Mouse (Mus musculus) hindbrain, embryonic 11.5 days (tissue): ENCODE measurements at regions not wholly inside any gene's neighbourhood (a gene's known extent, or its start where the extent isn't known, plus 50 kb on each side); places are given as distances from the start of the nearest gene placed in this dataset.

Source experiments
- ATAC-seq: fragments of 200-750 bp; cut with Nextera tagmentation; 2 replicates; pipeline ENCODE4 v1.8.0; 2017; ENCODE audit warnings: mild to moderate bottlenecking, moderate TSS enrichment, moderate library complexity; ENCODE audit not compliant: low FRiP score
- DNase-seq: peaks from one replicate; pipeline ENCODE4 v3.0.0-alpha.2; 2015; ENCODE audit warnings: low spot score
- H3K27ac ChIP-seq: fragments of 300-500 bp; sonication (generic); 2 replicates; pipeline ENCODE4 v1.5.1; 2014; ENCODE audit warnings: mild to moderate bottlenecking, low read depth, low read length
- H3K27me3 ChIP-seq: fragments of 300-500 bp; sonication (generic); 2 replicates; pipeline ENCODE4 v1.6.1; 2014; ENCODE audit warnings: mild to moderate bottlenecking, low read length, moderate library complexity, mixed read lengths; ENCODE audit not compliant: control insufficient read depth, insufficient read depth
- H3K36me3 ChIP-seq: fragments of 300-500 bp; sonication (generic); 2 replicates; pipeline ENCODE4 v1.6.1; 2014; ENCODE audit warnings: mild to moderate bottlenecking, low read length, moderate library complexity, mixed read lengths; ENCODE audit not compliant: control insufficient read depth, insufficient read depth
- H3K4me1 ChIP-seq: fragments of 300-500 bp; sonication (generic); replicated peaks from 2 replicates; pipeline ENCODE4 v1.6.1; 2014; ENCODE audit warnings: low read length, mixed read lengths; ENCODE audit not compliant: control insufficient read depth, insufficient read depth
- H3K4me2 ChIP-seq: fragments of 300-500 bp; sonication (generic); replicated peaks from 2 replicates; pipeline ENCODE4 v1.6.1; 2014; ENCODE audit warnings: mild to moderate bottlenecking, low read depth, low read length
- H3K4me3 ChIP-seq: fragments of 300-500 bp; sonication (generic); 2 replicates; pipeline ENCODE4 v1.5.1; 2014; ENCODE audit warnings: low read depth, low read length
- H3K9ac ChIP-seq: fragments of 300-500 bp; sonication (generic); 2 replicates; pipeline ENCODE4 v1.6.1; 2014; ENCODE audit warnings: low read depth, low read length
- H3K9me3 ChIP-seq: fragments of 300-500 bp; sonication (generic); 2 replicates; pipeline ENCODE4 v1.6.1; 2016; ENCODE audit warnings: low read length; ENCODE audit not compliant: control insufficient read depth
- WGBS: fragments of 180-500 bp; shearing (Covaris S2); extraction: QIAGEN DNeasy Blood & Tissue Kit; methylation state at CpG from one replicate; pipeline ENCODE4 v1.1.7; 2014; 5-methylcytosine and 5-hydroxymethylcytosine counted together

- DNase-seq (no peak), ATAC-seq (no peak)
- Histone ChIP-seq H3K9ac (no peak overlapping the region), H3K9me3 (no peaks in the 10 kb centered on the region), H3K27ac (no peak overlapping the region), H3K27me3 (no peaks in the 10 kb centered on the region), H3K36me3 (no peaks in the 10 kb centered on the region), H3K4me3 (no peak overlapping the region), H3K4me1 (no peaks in the 10 kb centered on the region), H3K4me2 (no peak overlapping the region)
- 92% methylated on average over 13 of the region's 13 CpGs for WGBS
Observed at GRCm38 (mm10) chr10:117551234-117552048, 77.9 kb upstream of the Cpm start.

GRCm38 (mm10) chr10:117549854-117550605 is 79.3 kb upstream of the Cpm start:
- no peak for ATAC-seq
- H3K9me3 ChIP-seq = no peaks in the 10 kb centered on the region
- no peak overlapping the region for H3K4me2 ChIP-seq
- H3K4me1 ChIP-seq = no peaks in the 10 kb centered on the region
- no peak overlapping the region for H3K9ac ChIP-seq
- no peak overlapping the region for H3K4me3 ChIP-seq
- H3K27ac ChIP-seq = no peak overlapping the region
- no peak for DNase-seq
- H3K27me3 ChIP-seq = no peaks in the 10 kb centered on the region
- 90% methylated on average over 16 of the region's 16 CpGs for WGBS
- H3K36me3 ChIP-seq = no peaks in the 10 kb centered on the region

- Histone ChIP-seq H3K36me3 (no peaks in the 10 kb centered on the region), H3K9ac (no peak overlapping the region), H3K4me2 (no peak overlapping the region), H3K27me3 (no peaks in the 10 kb centered on the region), H3K4me3 (no peak overlapping the region), H3K27ac (no peak overlapping the region), H3K4me1 (no peaks in the 10 kb centered on the region), H3K9me3 (no peaks in the 10 kb centered on the region)
- 97% methylated on average over 4 of the region's 4 CpGs for WGBS
- DNase-seq = no peak
- no peak for ATAC-seq
Observed at GRCm38 (mm10) chr10:117549506-117549830, 79.8 kb upstream of the Cpm start.

- Histone ChIP-seq H3K4me2 (no peak overlapping the region), H3K27me3 (no peaks in the 10 kb centered on the region), H3K27ac (no peak overlapping the region), H3K9ac (no peak overlapping the region), H3K4me3 (no peak overlapping the region), H3K36me3 (no peaks in the 10 kb centered on the region), H3K9me3 (no peaks in the 10 kb centered on the region), H3K4me1 (no peaks in the 10 kb centered on the region)
- no peak for ATAC-seq
- WGBS = 86% methylated on average over 23 of the region's 23 CpGs
- no peak for DNase-seq
Observed at GRCm38 (mm10) chr10:117548775-117549505, 80.4 kb upstream of the Cpm start.

GRCm38 (mm10) chr10:117548262-117548661 is 81.0 kb upstream of the Cpm start:
- H3K27ac ChIP-seq = no peak overlapping the region
- DNase-seq (no peak), ATAC-seq (no peak)
- no peaks in the 10 kb centered on the region for H3K4me1 ChIP-seq
- H3K36me3 ChIP-seq = no peaks in the 10 kb centered on the region
- no peaks in the 10 kb centered on the region for H3K9me3 ChIP-seq
- 94% methylated on average over 4 of the region's 4 CpGs for WGBS
- H3K4me3 ChIP-seq = no peak overlapping the region
- H3K27me3 ChIP-seq = no peaks in the 10 kb centered on the region
- H3K9ac ChIP-seq = no peak overlapping the region
- H3K4me2 ChIP-seq = no peak overlapping the region

DNA sequence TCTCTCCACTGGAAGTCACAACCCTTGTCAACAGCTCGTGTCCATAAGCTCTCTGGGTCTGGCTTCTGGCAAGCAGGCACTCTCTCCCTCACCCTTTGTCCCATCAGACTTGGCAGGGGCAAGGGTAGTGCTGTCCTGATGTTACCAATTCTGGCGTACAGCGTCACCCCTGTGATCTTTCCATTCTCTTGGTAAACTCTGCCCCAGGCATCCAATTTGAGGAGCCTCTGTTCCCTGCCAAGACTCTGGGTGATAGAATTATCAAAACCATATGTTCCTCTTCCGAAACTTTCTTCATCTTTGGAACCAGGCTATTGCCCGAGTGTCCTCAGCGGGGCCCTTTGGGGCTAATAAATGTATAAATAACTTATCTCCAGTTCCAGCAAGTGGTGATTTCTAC is 82.0 kb upstream of the Cpm start:
- WGBS = 79% methylated on average over 6 of the region's 6 CpGs
- no peak overlapping the region for H3K4me3 ChIP-seq
- ATAC-seq (no peak), DNase-seq (no peak)
- H3K9ac ChIP-seq = no peak overlapping the region
- H3K36me3 ChIP-seq = no peaks in the 10 kb centered on the region
- H3K9me3 ChIP-seq = no peaks in the 10 kb centered on the region
- H3K27me3 ChIP-seq = no peaks in the 10 kb centered on the region
- no peaks in the 10 kb centered on the region for H3K4me1 ChIP-seq
- H3K27ac ChIP-seq = no peak overlapping the region
- H3K4me2 ChIP-seq = no peak overlapping the region

DNA sequence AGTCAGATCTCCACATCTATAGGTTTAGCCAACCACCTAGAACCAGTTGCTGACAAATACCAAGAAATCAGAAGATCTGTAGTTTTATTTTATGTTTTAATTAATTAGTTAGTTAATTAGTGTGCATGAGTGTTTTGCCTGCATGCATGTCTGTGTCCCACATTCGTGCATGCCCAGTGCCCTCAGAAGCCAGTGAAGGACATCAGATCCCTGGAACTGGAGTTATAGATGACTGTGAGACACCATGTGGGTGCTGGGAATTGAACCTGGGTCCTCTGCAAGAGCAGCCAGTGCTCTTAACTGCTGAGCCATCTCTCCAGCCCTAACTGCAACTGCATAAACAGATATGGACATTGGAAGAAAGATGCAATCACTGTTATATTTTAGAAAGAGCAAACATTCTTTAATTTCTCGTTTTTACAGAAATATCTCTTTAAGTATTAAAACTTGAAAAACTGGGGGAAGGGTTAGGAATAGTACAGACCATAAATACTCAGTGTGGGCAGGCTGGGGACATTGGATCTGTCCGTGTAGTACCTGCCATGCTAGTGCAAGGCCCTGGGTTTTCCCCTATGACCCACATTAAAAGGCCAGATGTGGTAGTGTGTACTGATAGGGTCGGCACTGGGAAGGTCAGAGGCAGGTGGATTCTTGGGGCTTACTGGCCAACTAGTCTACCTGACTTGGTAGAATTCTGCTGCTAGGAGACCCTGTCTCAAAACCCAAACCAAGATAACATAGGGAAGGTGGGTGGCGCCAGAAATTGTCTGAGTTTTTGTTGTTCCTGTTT is 83.3 kb upstream of the Cpm start:
- Histone ChIP-seq H3K27ac (no peak overlapping the region), H3K4me2 (no peak overlapping the region), H3K27me3 (no peaks in the 10 kb centered on the region), H3K9ac (no peak overlapping the region), H3K9me3 (no peaks in the 10 kb centered on the region), H3K4me1 (no peaks in the 10 kb centered on the region), H3K4me3 (no peak overlapping the region), H3K36me3 (no peaks in the 10 kb centered on the region)
- WGBS = 89% methylated on average over 5 of the region's 5 CpGs
- DNase-seq (no peak), ATAC-seq (no peak)

GRCm38 (mm10) chr10:117544680-117545546 is 84.4 kb upstream of the Cpm start:
- Histone ChIP-seq H3K27me3 (no peaks in the 10 kb centered on the region), H3K4me2 (no peak overlapping the region), H3K9ac (no peak overlapping the region), H3K4me3 (no peak overlapping the region), H3K9me3 (no peaks in the 10 kb centered on the region), H3K4me1 (no peaks in the 10 kb centered on the region), H3K36me3 (no peaks in the 10 kb centered on the region), H3K27ac (no peak overlapping the region)
- DNase-seq (no peak), ATAC-seq (no peak)
- 56% methylated on average over 15 of the region's 15 CpGs for WGBS
